In genomic region chrX:36831632-36832031, GRCm38 (mm10) we compare ENCODE assay signal across 15 mouse cellular contexts. TPM values are rescaled to one million over a fixed set of nuclear protein-coding genes. Genes with fewer than 3 reads are reported as not detected.
DNase-seq lines count a peak whose midpoint lies in the region; ATAC-seq and TF ChIP-seq lines count a peak whose summit lies in the region.
"Had no signal": no experiment of that assay in that cellular context is flagged by ENCODE, and none has a peak within 500 bp of the region (broad histone marks: within the 10 kb centered on the region; RNA-seq: fewer than 3 reads in every experiment).

No protein-coding gene starts in this region.

- no peak for TF ChIP-seq CTCF in lung, postnatal 0 days (IDR thresholded peaks at IDR 0.05)

- H3K27ac ChIP-seq in heart, embryonic 12.5 days (ENCODE audit: poor library complexity, severe bottlenecking): peak overlapping the region; percentile 38; the same call in 1 of the 2 replicates
- H3K27ac ChIP-seq in heart, embryonic 11.5 days (ENCODE audit: low read depth, low read length): no peak overlapping the region
- H3K27ac ChIP-seq in lung, postnatal 0 days (ENCODE audit: low read length): no peak overlapping the region
- no peak overlapping the region for H3K27ac ChIP-seq in hindbrain, embryonic 14.5 days
- H3K27ac ChIP-seq: kidney, postnatal 0 days; limb, embryonic 10.5 days; liver, embryonic 13.5 days; neural tube, embryonic 13.5 days had no signal

- ATAC-seq in heart, embryonic 12.5 days (ENCODE audit: insufficient number of reproducible peaks, low FRiP score): no peak
- ATAC-seq in heart, embryonic 11.5 days (replicated peaks; ENCODE audit: insufficient number of reproducible peaks, low FRiP score, low TSS enrichment): no peak
- ATAC-seq in lung, postnatal 0 days: peak; percentile 84
- no peak for ATAC-seq in hindbrain, embryonic 14.5 days (ENCODE audit: low FRiP score)

- H3K27me3 ChIP-seq in heart, embryonic 12.5 days (replicated peaks): no peaks in the 10 kb centered on the region
- H3K27me3 ChIP-seq in heart, embryonic 11.5 days (ENCODE audit: control insufficient read depth, insufficient read depth, low read length): no peaks in the 10 kb centered on the region
- H3K27me3 ChIP-seq in lung, postnatal 0 days (replicated peaks; ENCODE audit: insufficient read depth, low read length): no peaks in the 10 kb centered on the region
- H3K27me3 ChIP-seq in hindbrain, embryonic 14.5 days (ENCODE audit: control insufficient read depth, insufficient read depth, low read length): no peaks in the 10 kb centered on the region
- H3K27me3 ChIP-seq: CH12.LX; liver, embryonic 13.5 days; neural tube, embryonic 13.5 days had no signal

- no peaks in the 10 kb centered on the region for H3K9me3 ChIP-seq in heart, embryonic 12.5 days (replicated peaks)
- no peaks in the 10 kb centered on the region for H3K9me3 ChIP-seq in heart, embryonic 11.5 days (replicated peaks; ENCODE audit: control insufficient read depth, low read length)
- no peaks in the 10 kb centered on the region for H3K9me3 ChIP-seq in lung, postnatal 0 days (ENCODE audit: low read length)
- no peaks in the 10 kb centered on the region for H3K9me3 ChIP-seq in hindbrain, embryonic 14.5 days (ENCODE audit: control insufficient read depth, low read length)
- H3K9me3 ChIP-seq: limb, embryonic 10.5 days; liver, embryonic 13.5 days; neural tube, embryonic 13.5 days had no signal

- DNase-seq in 3T3-L1 (ENCODE audit: low read depth, low spot score): peak; percentile 80
- peak; percentile 73 for DNase-seq in NIH3T3 (ENCODE audit: low read depth)
- DNase-seq in lung, postnatal 0 days (ENCODE audit: low spot score): peak; percentile 82
- DNase-seq in hindbrain, embryonic 14.5 days (ENCODE audit: low spot score): no peak
- DNase-seq in layer of hippocampus, postnatal 36 days: no peak
- DNase-seq: cerebellum, adult 9-10 months; embryo, embryonic 11 days; liver, embryonic 13.5 days had no signal

- TF ChIP-seq EP300 in lung, postnatal 0 days (IDR thresholded peaks at IDR 0.05): no peak

- no peak overlapping the region for H3K4me2 ChIP-seq in heart, embryonic 12.5 days
- no peak overlapping the region for H3K4me2 ChIP-seq in heart, embryonic 11.5 days
- H3K4me2 ChIP-seq in lung, postnatal 0 days (replicated peaks; ENCODE audit: low read depth, low read length): no peak overlapping the region
- no peak overlapping the region for H3K4me2 ChIP-seq in hindbrain, embryonic 14.5 days (replicated peaks)
- H3K4me2 ChIP-seq: liver, embryonic 13.5 days; neural tube, embryonic 13.5 days had no signal

- H3K36me3 ChIP-seq in heart, embryonic 12.5 days: no peaks in the 10 kb centered on the region
- no peaks in the 10 kb centered on the region for H3K36me3 ChIP-seq in heart, embryonic 11.5 days (ENCODE audit: control insufficient read depth, insufficient read depth, low read length)
- no peaks in the 10 kb centered on the region for H3K36me3 ChIP-seq in lung, postnatal 0 days (ENCODE audit: insufficient read depth, low read length)
- H3K36me3 ChIP-seq in hindbrain, embryonic 14.5 days (replicated peaks; ENCODE audit: control insufficient read depth, insufficient read depth): no peaks in the 10 kb centered on the region
- H3K36me3 ChIP-seq: limb, embryonic 10.5 days; liver, embryonic 13.5 days; neural tube, embryonic 13.5 days had no signal

- no peak overlapping the region for H3K9ac ChIP-seq in heart, embryonic 12.5 days
- H3K9ac ChIP-seq in heart, embryonic 11.5 days (ENCODE audit: low read depth, low read length): no peak overlapping the region
- H3K9ac ChIP-seq in lung, postnatal 0 days (replicated peaks; ENCODE audit: low read depth): no peak overlapping the region
- H3K9ac ChIP-seq in hindbrain, embryonic 14.5 days: no peak overlapping the region
- H3K9ac ChIP-seq: liver, embryonic 13.5 days; neural tube, embryonic 13.5 days had no signal

- no peak overlapping the region for H3K4me3 ChIP-seq in heart, embryonic 12.5 days
- no peak overlapping the region for H3K4me3 ChIP-seq in heart, embryonic 11.5 days (ENCODE audit: low read depth, low read length)
- no peak overlapping the region for H3K4me3 ChIP-seq in lung, postnatal 0 days (ENCODE audit: low read depth, low read length)
- no peak overlapping the region for H3K4me3 ChIP-seq in hindbrain, embryonic 14.5 days (replicated peaks; ENCODE audit: low read length)
- H3K4me3 ChIP-seq: erythroblast, embryonic 14.5 days; limb, embryonic 10.5 days; liver, embryonic 13.5 days; neural tube, embryonic 13.5 days had no signal

- 0 out of 2 replicates have a peak, but pooled peaks cover 16% of the 10 kb centered on the region for H3K4me1 ChIP-seq in heart, embryonic 12.5 days (replicated peaks)
- H3K4me1 ChIP-seq in heart, embryonic 11.5 days (ENCODE audit: control insufficient read depth, insufficient read depth, low read length): no peaks in the 10 kb centered on the region
- H3K4me1 ChIP-seq in lung, postnatal 0 days (ENCODE audit: insufficient read depth, low read depth, low read length): no peaks in the 10 kb centered on the region
- H3K4me1 ChIP-seq in hindbrain, embryonic 14.5 days (replicated peaks; ENCODE audit: control insufficient read depth, insufficient read depth, low read length): no peaks in the 10 kb centered on the region

- WGBS in heart, embryonic 12.5 days: 42% methylated on average over 4 of the region's 4 CpGs
- WGBS in heart, embryonic 11.5 days (ENCODE audit: insufficient replicate concordance): 43% methylated on average over 4 of the region's 4 CpGs
- WGBS in lung, postnatal 0 days: 33% methylated on average over 4 of the region's 4 CpGs
- WGBS in hindbrain, embryonic 14.5 days: 71% methylated on average over 4 of the region's 4 CpGs

RNA-seq across cellular contexts. Expression of gene Slc25a5, which starts 36.2 kb away (rescaled TPM):
- polyA plus RNA-seq in heart, embryonic 12.5 days (2016; fragmentation: Nextera tagmentation; extraction: Ambion mirVana): 989 and 1,024 TPM in 2 replicates
- polyA plus RNA-seq in heart, embryonic 11.5 days (2014; fragmentation: Nextera tagmentation; extraction: Ambion mirVana): 1,149 and 1,243 TPM in 2 replicates
- 576 and 678 TPM in 2 replicates for polyA plus RNA-seq in lung, postnatal 0 days (2015; fragmentation: Nextera tagmentation; extraction: Ambion mirVana)
- polyA plus RNA-seq in hindbrain, embryonic 14.5 days (2014; fragmentation: Nextera tagmentation; extraction: Ambion mirVana): 568 TPM in 2 replicates
- total RNA-seq in layer of hippocampus, postnatal 36 days (2021): 100 to 1,000 TPM; 336 to 357 TPM

RNA-seq across cellular contexts. Expression of gene Ube2a, which starts 42.1 kb away (rescaled TPM):
- 116 and 124 TPM in 2 replicates for polyA plus RNA-seq in heart, embryonic 12.5 days (2016; fragmentation: Nextera tagmentation; extraction: Ambion mirVana)
- 125 and 126 TPM in 2 replicates for polyA plus RNA-seq in heart, embryonic 11.5 days (2014; fragmentation: Nextera tagmentation; extraction: Ambion mirVana)
- 176 and 189 TPM in 2 replicates for polyA plus RNA-seq in lung, postnatal 0 days (2015; fragmentation: Nextera tagmentation; extraction: Ambion mirVana)
- polyA plus RNA-seq in hindbrain, embryonic 14.5 days (2014; fragmentation: Nextera tagmentation; extraction: Ambion mirVana): 132 and 134 TPM in 2 replicates
- 10 to 100 TPM; 55.9 to 62.0 TPM for total RNA-seq in layer of hippocampus, postnatal 36 days (2021)

RNA-seq across cellular contexts. Expression of gene C330007P06Rik, which starts 42.3 kb away (rescaled TPM):
- 21.8 and 24.0 TPM in 2 replicates for polyA plus RNA-seq in heart, embryonic 12.5 days (2016; fragmentation: Nextera tagmentation; extraction: Ambion mirVana)
- polyA plus RNA-seq in heart, embryonic 11.5 days (2014; fragmentation: Nextera tagmentation; extraction: Ambion mirVana): 23.4 and 27.9 TPM in 2 replicates
- polyA plus RNA-seq in lung, postnatal 0 days (2015; fragmentation: Nextera tagmentation; extraction: Ambion mirVana): 21.2 and 23.9 TPM in 2 replicates
- 24.6 and 25.3 TPM in 2 replicates for polyA plus RNA-seq in hindbrain, embryonic 14.5 days (2014; fragmentation: Nextera tagmentation; extraction: Ambion mirVana)
- total RNA-seq in layer of hippocampus, postnatal 36 days (2021): 10 to 100 TPM; 40.0 to 44.5 TPM

Comparison
In these comparisons a context has a peak if more than half of its experiments do, and no peak if none do; other contexts are left out.
1. DNase-seq: peak in 3T3-L1 (single experiment), NIH3T3 (single experiment) and lung, postnatal 0 days (single experiment); none in hindbrain, embryonic 14.5 days (single experiment) and layer of hippocampus, postnatal 36 days (0 of 2).